Mouse (Mus musculus) mesoderm, embryonic 11.5 days (tissue): ENCODE results near the gene Evpl.
A peak's percentile ranks its signal among the peaks of the same experiment; 100 is the strongest.
"Not testable (repeated sequence)": the region's sequence is repeated elsewhere in the genome, so short reads cannot be mapped to it uniquely, and the experiment has no call there.

Experiments used
- DNase-seq: peaks from one replicate; pipeline ENCODE4 v3.0.0-alpha.2; 2012; ENCODE audit warnings: low read depth, low spot score

Gene Evpl

DNA sequence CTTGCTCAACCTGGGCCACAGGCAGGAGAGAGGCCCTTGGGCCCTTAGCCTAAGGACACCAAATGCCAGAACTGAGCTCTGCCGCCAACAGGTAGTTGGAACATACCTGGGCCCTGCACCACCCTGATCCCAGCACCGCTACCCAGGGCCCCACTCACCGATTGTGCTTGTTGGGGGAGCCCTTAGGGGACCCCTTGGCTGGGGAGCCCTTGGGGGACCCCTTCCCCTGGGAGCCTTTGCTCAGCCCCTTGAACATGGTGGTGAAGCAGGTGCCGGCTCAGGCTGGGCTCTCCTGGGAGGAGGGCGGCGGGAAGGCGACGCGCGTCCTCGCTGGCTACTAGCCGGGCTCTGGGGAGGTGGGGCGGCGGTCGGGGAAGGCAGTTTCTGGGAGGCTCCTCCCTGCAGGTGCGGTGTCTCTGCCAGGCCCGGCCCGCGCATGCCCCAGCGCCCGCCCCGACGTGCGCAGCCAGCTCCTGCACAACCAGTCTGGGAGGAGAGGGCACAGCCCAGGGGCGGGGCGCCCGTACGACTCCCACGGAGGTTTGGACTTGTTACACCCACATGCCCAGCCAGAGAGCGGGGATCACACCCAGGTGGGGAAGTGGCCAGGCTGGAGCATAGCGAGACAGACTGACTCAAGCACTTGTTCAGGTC lies at the start of gene Evpl:
TSS of gene Evpl (minus strand) at position 336 of the 654 bp plus-strand sequence.
- DNase-seq = no peak

- DNase-seq = no peak
These were observed 49.5 kb upstream of the Evpl start for GRCm38 (mm10) chr11:116287351-116287750.

DNA sequence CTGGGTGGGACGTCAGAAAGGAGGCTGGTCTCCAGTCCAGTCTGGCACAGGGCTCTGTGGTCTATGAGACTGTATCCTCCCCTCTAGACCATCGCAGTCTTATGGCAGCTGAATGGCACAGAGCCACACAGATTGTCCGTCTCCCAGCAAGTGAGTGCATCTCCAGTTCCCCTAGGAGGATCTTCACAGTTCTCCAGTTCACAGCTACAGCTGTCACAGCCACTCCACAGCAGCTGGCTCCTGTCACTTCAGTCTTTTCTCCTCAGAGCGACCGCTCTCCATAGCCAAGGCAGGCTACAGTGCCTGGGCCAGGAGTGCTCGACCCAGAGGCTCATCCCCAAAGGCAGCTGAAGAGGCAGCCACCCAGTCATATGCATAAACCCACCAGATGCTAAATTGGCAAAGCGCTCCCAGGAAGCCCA lies 47.9 kb upstream of the Evpl start:
- no peak for DNase-seq

GRCm38 (mm10) chr11:116283982-116284381 lies 46.1 kb upstream of the Evpl start:
- DNase-seq = no peak

- no peak for DNase-seq
These were observed 45.1 kb upstream of the Evpl start for GRCm38 (mm10) chr11:116282912-116283521.

DNA sequence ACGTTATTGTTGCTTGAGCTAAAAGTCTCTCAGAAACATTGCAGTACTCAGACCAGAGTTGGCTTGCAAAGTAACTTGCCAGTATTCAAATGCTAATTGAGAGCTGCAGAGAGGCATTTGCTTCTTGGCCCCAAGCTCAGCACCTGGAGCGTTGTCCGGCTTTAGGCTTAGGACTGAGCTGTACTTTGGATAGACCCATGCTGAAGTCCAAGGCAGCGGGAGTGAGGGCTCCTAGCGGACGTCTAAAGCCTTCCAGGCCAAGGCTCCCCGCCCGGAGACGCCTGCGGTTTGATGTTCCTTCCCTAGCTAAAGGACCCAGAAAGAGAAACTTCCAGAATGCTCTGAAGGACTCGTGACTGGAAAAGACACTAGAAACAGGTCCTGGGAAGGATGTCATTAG lies 44.2 kb upstream of the Evpl start:
- peak; percentile 30 for DNase-seq

DNA sequence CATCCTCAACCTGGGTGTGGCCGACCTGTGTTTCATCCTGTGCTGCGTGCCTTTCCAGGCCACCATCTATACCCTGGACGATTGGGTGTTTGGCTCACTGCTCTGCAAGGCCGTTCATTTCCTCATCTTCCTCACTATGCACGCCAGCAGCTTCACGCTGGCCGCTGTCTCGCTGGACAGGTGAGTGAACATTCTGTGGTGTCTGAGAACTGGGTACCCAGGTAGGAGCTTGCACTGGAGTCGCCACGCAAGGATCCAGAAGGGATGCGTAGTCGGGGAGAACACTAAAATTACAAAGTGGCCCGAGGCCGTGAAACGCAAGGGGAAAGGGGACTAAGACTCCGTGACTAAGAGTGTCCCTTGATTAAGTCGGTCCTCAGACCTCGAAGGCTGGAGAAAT lies 43.8 kb upstream of the Evpl start:
- no peak for DNase-seq

DNA sequence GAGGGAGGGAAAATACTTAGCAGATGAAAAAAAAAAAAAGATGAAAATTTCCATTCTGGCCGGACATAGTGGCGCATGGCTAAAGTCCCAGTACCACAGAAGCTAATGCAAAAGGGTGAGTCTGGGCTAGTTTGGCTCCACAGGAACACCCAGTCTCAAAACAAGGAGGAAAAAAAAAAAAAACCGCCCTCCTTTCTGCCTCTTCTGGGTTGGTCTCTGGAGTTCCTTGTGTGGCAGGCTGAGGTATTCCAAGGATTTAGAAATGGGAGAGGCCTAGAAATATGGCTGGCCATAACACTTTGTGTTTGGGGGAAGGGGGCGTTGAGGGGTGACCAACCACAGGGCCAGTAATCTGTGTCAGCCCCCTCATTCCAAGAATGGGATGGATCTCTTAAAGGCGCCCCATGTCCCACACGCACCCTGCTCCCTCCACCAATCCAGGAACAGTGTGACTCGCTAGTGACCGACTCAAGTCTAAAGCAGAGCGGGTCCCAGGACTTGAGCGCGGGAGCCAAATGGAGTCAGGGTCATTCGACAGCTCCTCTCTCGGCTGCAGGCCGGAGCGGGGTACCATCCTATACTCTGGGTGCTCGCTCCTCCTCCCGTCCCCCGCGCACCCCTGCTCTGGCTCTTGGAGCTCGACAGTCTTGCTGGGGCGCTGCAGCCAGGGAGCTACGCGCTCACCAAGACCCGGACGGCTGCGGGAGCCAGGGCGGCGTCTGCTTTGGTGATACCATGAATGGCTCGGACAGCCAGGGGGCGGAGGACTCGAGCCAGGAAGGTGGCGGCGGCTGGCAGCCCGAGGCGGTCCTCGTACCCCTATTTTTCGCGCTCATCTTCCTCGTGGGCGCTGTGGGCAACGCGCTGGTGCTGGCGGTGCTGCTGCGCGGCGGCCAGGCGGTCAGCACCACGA lies 43.1 kb upstream of the Evpl start, which contains the start of gene Galr2:
TSS of gene Galr2 (plus strand) at position 189 of the 913 bp plus-strand sequence.
- no peak for DNase-seq

GRCm38 (mm10) chr11:116277184-116277583 lies 39.3 kb upstream of the Evpl start:
- not testable (repeated sequence) for DNase-seq

GRCm38 (mm10) chr11:116274045-116274666 lies 36.3 kb upstream of the Evpl start, which contains the start of gene Srp68:
Gene Srp68 (minus strand): TSS chr11:116274217.
- peak; percentile 93 for DNase-seq

DNA sequence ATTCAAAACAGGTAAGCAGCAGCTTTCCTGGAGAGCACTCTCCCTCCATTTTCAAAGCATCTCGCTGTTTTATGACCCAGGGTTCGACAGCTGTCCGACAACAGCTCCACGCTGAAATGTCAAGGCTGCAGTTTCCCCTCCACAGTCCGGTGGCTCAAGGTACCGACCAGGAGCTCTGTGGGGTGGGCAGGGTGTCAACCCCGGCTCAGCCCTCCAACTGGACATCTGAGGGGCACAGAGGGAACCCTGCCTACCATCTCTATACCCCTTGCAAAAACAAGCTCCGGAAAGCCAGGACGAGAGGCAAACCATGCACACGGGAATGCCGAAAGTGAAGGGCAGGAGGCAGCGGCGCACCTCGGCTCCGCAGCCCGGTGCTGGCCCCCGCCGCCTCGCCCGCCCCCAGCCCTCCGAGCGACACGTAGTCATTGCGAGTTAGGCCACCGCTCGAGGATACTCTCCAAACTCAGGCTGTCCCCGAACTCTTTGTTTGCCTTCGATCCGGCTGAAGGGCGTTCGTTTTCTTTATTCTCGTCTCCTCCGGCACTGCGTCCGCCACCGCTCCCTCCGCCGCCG lies 35.7 kb upstream of the Evpl start:
- DNase-seq = no peak

DNA sequence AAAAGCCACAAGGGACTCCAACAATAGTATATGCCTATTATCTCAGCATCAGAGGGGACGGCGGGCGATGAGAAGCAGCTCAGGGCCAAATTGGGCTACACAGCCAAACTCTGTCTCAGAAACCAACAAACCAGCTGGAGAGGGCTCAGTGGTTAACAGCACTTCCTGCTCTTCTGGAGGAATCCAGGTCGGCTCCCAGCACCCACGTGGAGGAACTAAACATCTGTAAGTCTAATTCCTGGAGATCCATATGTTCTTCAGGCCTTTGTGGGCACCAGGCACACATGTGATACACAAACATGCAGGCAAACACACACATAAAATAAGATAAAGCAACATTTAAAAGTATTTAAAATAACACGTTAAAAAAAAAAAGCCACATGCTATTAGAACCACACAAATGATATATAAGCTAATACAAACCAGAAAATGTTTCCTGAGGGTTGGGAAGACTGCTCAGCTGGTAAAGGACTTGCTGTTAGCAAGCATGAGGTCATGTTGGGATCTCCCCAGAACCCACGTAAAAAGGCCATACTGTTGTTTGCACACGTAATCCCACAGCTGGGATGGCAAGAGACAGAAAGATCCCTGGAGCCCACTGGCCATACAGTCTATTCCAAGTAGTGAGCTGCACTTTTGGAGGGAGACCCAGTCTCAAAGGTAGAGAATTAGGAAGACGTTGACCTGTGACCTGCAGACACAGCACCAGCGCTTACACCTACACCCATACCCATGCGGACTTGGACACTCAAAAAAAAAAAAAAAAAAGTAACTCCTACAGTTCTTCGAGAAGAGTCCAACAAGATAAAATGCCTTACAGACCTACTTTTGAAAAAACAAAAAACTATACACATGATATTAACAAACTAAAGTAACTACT lies 35.0 kb upstream of the Evpl start:
- DNase-seq = no peak

GRCm38 (mm10) chr11:116269560-116269959 lies 31.7 kb upstream of the Evpl start:
- no peak for DNase-seq

DNA sequence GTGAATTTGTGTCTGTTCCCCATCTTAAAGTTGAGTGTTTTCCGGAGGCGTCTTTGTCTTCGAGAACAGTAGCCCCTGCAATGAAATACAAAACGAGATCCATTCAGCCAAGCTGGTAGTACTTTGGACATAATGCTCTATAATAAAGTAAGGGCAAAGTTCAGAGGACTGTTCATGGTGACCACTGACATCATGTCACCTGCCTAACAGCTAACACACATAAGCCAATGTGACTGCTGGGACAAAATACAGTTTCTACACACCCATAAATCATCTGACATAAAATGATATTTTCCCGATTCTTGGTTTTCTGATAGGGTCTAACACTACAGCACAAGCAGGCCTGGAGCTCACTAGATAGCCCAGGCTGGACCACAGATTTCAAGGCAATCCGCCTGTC lies 30.4 kb upstream of the Evpl start:
- DNase-seq = no peak

- no peak for DNase-seq
These were observed 29.8 kb upstream of the Evpl start for GRCm38 (mm10) chr11:116267637-116268036.

GRCm38 (mm10) chr11:116265850-116266249 lies 28.0 kb upstream of the Evpl start:
- DNase-seq = no peak

DNA sequence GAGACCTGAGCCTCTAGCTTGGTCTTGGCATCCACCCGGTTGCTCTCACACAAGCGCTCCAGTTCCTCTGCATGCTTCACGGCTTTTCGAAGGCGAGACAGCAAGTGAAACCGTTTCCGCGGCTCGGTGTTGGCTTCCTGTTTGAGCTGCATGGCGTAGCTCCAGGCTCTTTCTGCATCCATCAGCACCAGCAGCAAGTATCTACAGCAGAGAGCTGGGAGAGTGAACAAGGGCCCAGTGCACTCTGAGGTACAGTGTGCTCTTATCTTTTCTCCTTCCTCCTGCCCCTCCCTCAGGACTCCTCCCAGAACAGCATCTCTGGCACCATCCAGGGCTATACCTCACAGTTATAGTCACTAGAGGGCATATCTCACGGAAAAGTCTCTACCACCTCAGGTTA lies 27.5 kb upstream of the Evpl start:
- no peak for DNase-seq

DNA sequence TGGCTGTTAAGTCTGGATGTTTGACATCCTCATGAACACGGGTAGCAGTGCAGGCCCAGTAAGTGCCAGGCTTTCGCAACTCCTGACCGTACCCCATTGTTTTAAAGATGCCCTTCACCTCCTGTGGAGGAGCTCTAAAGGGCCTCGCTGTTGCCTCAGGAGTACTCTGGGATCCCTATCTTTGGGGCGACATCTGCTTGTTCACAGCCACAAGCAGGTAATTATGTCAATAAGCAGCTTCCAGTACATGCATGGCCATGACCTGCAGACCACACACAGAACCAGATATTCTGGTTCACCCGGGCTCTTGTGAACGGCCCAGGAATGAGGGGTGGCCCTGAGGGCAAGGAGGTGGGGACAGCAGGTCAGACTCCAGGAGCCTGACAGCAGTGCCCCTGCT lies 22.4 kb upstream of the Evpl start:
- DNase-seq = no peak

DNA sequence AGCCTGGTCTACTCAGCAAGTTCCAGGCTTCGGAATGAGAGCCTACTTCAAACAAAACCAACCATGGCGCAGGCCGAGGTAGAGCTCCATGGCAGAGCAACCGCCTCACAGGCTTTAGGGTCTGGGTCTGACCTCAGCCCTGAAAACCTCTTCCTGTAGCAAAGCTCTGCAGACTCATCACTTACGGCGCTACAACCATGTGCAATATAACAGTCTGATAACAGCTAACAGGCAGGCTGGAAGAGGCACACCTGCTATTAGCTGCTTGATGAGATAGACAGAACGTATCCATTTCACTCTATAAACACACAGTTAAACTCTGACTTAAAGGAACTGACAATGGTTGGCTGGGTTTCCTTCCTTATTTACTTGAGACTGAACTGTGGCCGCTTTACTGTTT lies 21.6 kb upstream of the Evpl start:
- DNase-seq = no peak

DNA sequence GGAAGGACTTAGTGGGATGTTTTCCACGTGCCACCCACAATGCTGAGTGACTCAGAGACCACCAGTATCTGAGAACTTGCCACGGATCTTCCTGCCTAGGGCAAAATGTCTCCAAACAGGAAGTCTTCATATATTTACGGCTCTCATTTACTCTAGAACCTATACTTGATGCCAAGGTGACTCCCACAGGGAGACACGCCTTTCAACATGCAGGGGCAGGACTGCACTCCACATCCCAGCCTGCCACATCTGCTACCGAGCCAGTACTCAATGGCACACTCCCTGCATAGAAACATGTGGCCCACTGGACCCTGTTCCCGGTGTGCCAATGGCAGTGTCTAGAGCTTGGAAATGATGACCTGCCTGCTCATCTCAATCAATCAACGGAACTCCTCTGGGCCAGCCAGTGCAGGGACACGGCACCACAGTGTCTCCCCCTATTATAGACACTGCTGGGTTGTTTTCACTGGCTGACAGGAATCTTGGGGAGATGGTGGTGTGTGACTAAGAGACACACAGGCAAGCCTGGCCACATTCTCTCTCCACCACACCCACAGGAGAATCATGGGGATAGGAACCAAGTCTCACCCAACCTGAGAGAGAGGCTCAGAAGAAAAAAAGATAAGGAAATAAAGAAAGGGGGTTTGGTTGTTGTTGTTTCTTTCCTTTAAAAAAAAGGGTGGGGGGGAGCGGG lies 18.3 kb upstream of the Evpl start:
- no peak for DNase-seq
